Mouse (Mus musculus) left cerebral cortex, postnatal 14 days (tissue): Measurements from ENCODE around the gene Msh3. TPM values are rescaled to one million over a fixed set of nuclear protein-coding genes. Genes with fewer than 3 reads are reported as not detected.

Experiments
- DNase-seq, 2 experiments: peaks; one replicate each; pipeline ENCODE4 v3.0.0; 2021 to 2022; ENCODE audit warnings: low spot score in 2 of 2, mixed read lengths in 1 of 2
- intact Hi-C: fragments of 180-260 bp; cut with DNase I; formaldehyde crosslinking; loops from one replicate; pipeline ENCODE4 v1.15.1; 2025
- total RNA-seq, 2 experiments: library from RNA; stranded (reverse); gene quantifications; 2 replicates each; pipeline ENCODE4 v1.2.3; 2021

Gene Msh3
- total RNA-seq, 2 experiments from 2014 or later, result 26.2 to 27.9 TPM

GRCm38 (mm10) chr13:92275292-92275691, 79.5 kb downstream of the Msh3 start:
- intact Hi-C loops, result no loop called here

GRCm38 (mm10) chr13:92274274-92275198, 80.3 kb downstream of the Msh3 start:
- intact Hi-C loops, result no loop called here

More at GRCm38 (mm10) chr13:92275292-92275691, 79.5 kb downstream of the Msh3 start:
- DNase-seq, result no peak

GRCm38 (mm10) chr13:92267076-92267475, 87.7 kb downstream of the Msh3 start:
- DNase-seq, result no peak
- intact Hi-C loops, result no loop called here

More at GRCm38 (mm10) chr13:92274274-92275198, 80.3 kb downstream of the Msh3 start:
- peak; percentile 77 to 79 for DNase-seq

- no peak for DNase-seq
- intact Hi-C loops, result no loop called here
Observed at GRCm38 (mm10) chr13:92263566-92263965, 91.2 kb downstream of the Msh3 start.

- intact Hi-C loops, result no loop called here
- no peak for DNase-seq
Observed at GRCm38 (mm10) chr13:92261329-92261728, 93.5 kb downstream of the Msh3 start.

GRCm38 (mm10) chr13:92255480-92255879, 99.3 kb downstream of the Msh3 start:
- intact Hi-C loops, result no loop called here
- DNase-seq, result no peak

- DNase-seq, result peak in 1 of 2 experiments; percentile 30
- intact Hi-C loops, result no loop called here
Observed at GRCm38 (mm10) chr13:92253850-92254249, 101.0 kb downstream of the Msh3 start.

GRCm38 (mm10) chr13:92252331-92252730, 102.5 kb downstream of the Msh3 start:
- intact Hi-C loops, result no loop called here
- DNase-seq, result no peak

GRCm38 (mm10) chr13:92247576-92247975, 107.2 kb downstream of the Msh3 start:
- intact Hi-C loops, result no loop called here

GRCm38 (mm10) chr13:92246966-92247365, 107.8 kb downstream of the Msh3 start:
- DNase-seq, result peak in 1 of 2 experiments; percentile 35

More at GRCm38 (mm10) chr13:92247576-92247975, 107.2 kb downstream of the Msh3 start:
- peak in 1 of 2 experiments; percentile 51 for DNase-seq

GRCm38 (mm10) chr13:92244731-92245130, 110.1 kb downstream of the Msh3 start:
- intact Hi-C loops, result no loop called here
- no peak for DNase-seq

More at GRCm38 (mm10) chr13:92246966-92247365, 107.8 kb downstream of the Msh3 start:
- intact Hi-C loops, result no loop called here

- DNase-seq, result no peak
- intact Hi-C loops, result no loop called here
Observed at GRCm38 (mm10) chr13:92241426-92241825, 113.4 kb downstream of the Msh3 start.

GRCm38 (mm10) chr13:92237887-92238286, 116.9 kb downstream of the Msh3 start:
- DNase-seq, result peak; percentile 46 to 72
- intact Hi-C loops, result loop anchor here (5.0 to 10.0 kb wide), 2 partner anchors 74 to 103 kb away; partner anchors contain the start of gene Rasgrf2

- intact Hi-C loops, result loop anchor here (5.0 to 10.0 kb wide), 2 partner anchors 75 to 102 kb away; partner anchors contain the start of gene Rasgrf2
- DNase-seq, result no peak
Observed at GRCm38 (mm10) chr13:92237016-92237415, 117.8 kb downstream of the Msh3 start.

- DNase-seq, result no peak
- intact Hi-C loops, result loop anchor here (10.0 kb wide), 1 partner anchor 98 kb away; the partner anchor contains the start of gene Rasgrf2
Observed at GRCm38 (mm10) chr13:92232076-92232938, 122.5 kb downstream of the Msh3 start.

- no peak for DNase-seq
- intact Hi-C loops, result loop anchor here (10.0 kb wide), 1 partner anchor 313 kb away; no protein-coding TSS in a partner anchor
Observed at GRCm38 (mm10) chr13:92228037-92228436, 126.8 kb downstream of the Msh3 start.

GRCm38 (mm10) chr13:92223567-92223966, 131.2 kb downstream of the Msh3 start:
- intact Hi-C loops, result loop anchor here (10.0 kb wide), 1 partner anchor 309 kb away; no protein-coding TSS in a partner anchor

GRCm38 (mm10) chr13:92222763-92223162, 132.0 kb downstream of the Msh3 start:
- intact Hi-C loops, result loop anchor here (10.0 kb wide), 1 partner anchor 308 kb away; no protein-coding TSS in a partner anchor
- no peak for DNase-seq

More at GRCm38 (mm10) chr13:92223567-92223966, 131.2 kb downstream of the Msh3 start:
- no peak for DNase-seq

GRCm38 (mm10) chr13:92219774-92220173, 135.0 kb downstream of the Msh3 start:
- no peak for DNase-seq
- intact Hi-C loops, result loop anchor here (10.0 kb wide), 1 partner anchor 305 kb away; no protein-coding TSS in a partner anchor
